Mouse (Mus musculus) myocyte (in vitro differentiated cells): ENCODE results near the gene Ppp1r11.

Experiments
- CEBPB ChIP-seq: IDR thresholded peaks from 2 replicates; pipeline ENCODE4 v1.6.1; 2011; ENCODE audit warnings: mild to moderate bottlenecking, moderate library complexity; ENCODE audit not compliant: poor library complexity, insufficient read depth, severe bottlenecking
- E2F4 ChIP-seq: IDR thresholded peaks from one replicate; pipeline ENCODE4 v1.6.1; 2011; ENCODE audit warnings: mild to moderate bottlenecking, control low read depth, moderate library complexity; ENCODE audit not compliant: insufficient read depth
- MAX ChIP-seq: IDR thresholded peaks from one replicate; pipeline ENCODE4 v1.6.1; 2011; ENCODE audit warnings: low read depth, mild to moderate bottlenecking, control low read depth
- MYOD1 ChIP-seq, 3 experiments: IDR thresholded peaks; one replicate each; pipeline ENCODE4 v1.6.1; 2011; ENCODE audit warnings: control low read depth in 2 of 3, low read depth in 2 of 3, mild to moderate bottlenecking in 2 of 3, moderate library complexity in 1 of 3; ENCODE audit not compliant: insufficient read length in 2 of 3, control insufficient read depth in 1 of 3
- MYOG ChIP-seq, 3 experiments: IDR thresholded peaks; one replicate each; pipeline ENCODE4 v1.6.1; 2011; ENCODE audit warnings: control low read depth in 2 of 3, low read depth in 2 of 3, mild to moderate bottlenecking in 2 of 3; ENCODE audit not compliant: insufficient read length in 2 of 3, control insufficient read depth in 1 of 3, insufficient read depth in 1 of 3
- POLR2A ChIP-seq: IDR thresholded peaks from one replicate; pipeline ENCODE4 v1.6.1; 2011; ENCODE audit warnings: low read depth, mild to moderate bottlenecking, control low read depth, moderate library complexity; ENCODE audit not compliant: insufficient read length
- POLR2AphosphoS2 ChIP-seq: IDR thresholded peaks from one replicate; pipeline ENCODE4 v1.6.1; 2011; ENCODE audit warnings: low read depth, control low read depth; ENCODE audit not compliant: insufficient read length
- TCF12 ChIP-seq: IDR thresholded peaks from one replicate; pipeline ENCODE4 v1.6.1; 2011; ENCODE audit warnings: mild to moderate bottlenecking, control low read depth; ENCODE audit not compliant: poor library complexity, insufficient read depth, severe bottlenecking
- TCF3 ChIP-seq: IDR thresholded peaks from one replicate; pipeline ENCODE4 v1.6.1; 2011; ENCODE audit warnings: low read depth, control low read depth; ENCODE audit not compliant: insufficient read length
- USF1 ChIP-seq: IDR thresholded peaks from one replicate; pipeline ENCODE4 v1.6.1; 2011; ENCODE audit warnings: low read depth, mild to moderate bottlenecking, control low read depth, moderate library complexity

GRCm38 (mm10) chr17:36970316-36970890 lies 18.9 kb upstream of the Ppp1r11 start:
- TF ChIP-seq POLR2AphosphoS2 (no peak), POLR2A (no peak), MAX (no peak), USF1 (no peak), E2F4 (no peak), TCF12 (no peak), CEBPB (no peak), MYOD1 (IDR thresholded peaks at IDR 0.05; ENCODE audit: control insufficient read depth in 1 of 3, insufficient read length in 2 of 3, low read depth in 2 of 3) (no peak), TCF3 (no peak), MYOG (IDR thresholded peaks at IDR 0.05; ENCODE audit: control insufficient read depth in 1 of 3, insufficient read depth in 1 of 3, insufficient read length in 2 of 3, low read depth in 2 of 3) (no peak)
